Mouse (Mus musculus): ENCODE results near the gene Adam23. TPM values are rescaled to one million over a fixed set of nuclear protein-coding genes. Genes with fewer than 3 reads are reported as not detected.

Gene Adam23
- polyA plus RNA-seq, 1 experiment from 2014 or later = 4.5 TPM

DNA sequence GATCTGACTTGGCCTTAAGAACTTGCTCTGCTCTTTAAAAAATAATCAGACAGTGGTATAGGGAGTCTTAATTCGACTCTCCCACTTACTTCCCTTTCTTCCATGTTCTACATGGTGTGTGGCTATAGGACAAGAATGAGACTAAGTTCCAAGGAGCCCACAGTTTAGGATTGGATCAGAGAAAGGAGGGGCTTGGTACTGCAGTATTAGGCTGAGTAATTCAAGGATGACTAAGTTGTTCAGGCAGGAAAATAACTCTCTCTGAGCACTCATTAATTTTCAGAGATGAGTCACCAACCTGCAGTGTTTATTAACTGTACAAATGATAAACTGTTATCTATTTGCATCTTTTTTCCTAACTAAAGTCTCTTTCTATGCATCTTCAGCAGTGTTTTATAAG, 45.3 kb downstream of the Adam23 start:
- no peak overlapping the region for H3K4me3 ChIP-seq (ENCODE audit: low read depth, low read length)
- no peak overlapping the region for H3K9ac ChIP-seq (replicated peaks)
- ATAC-seq = no peak
- DNase-seq = no peak
- H3K27ac ChIP-seq (ENCODE audit: low read depth) = no peak overlapping the region
- H3K36me3 ChIP-seq (replicated peaks; ENCODE audit: insufficient read depth, low read length) = no peaks in the 10 kb centered on the region
- no peak overlapping the region for H3K4me2 ChIP-seq (ENCODE audit: low read depth, low read length)
- no peaks in the 10 kb centered on the region for H3K9me3 ChIP-seq (ENCODE audit: low read length)
- no peaks in the 10 kb centered on the region for H3K4me1 ChIP-seq (ENCODE audit: insufficient read depth)
- no peaks in the 10 kb centered on the region for H3K27me3 ChIP-seq (ENCODE audit: insufficient read depth, low read length)
- TF ChIP-seq CTCF (IDR thresholded peaks at IDR 0.05; ENCODE audit: low read depth) (no peak), EP300 (IDR thresholded peaks at IDR 0.05; ENCODE audit: low read depth) (no peak)
- 26% methylated on average over 1 of the region's 1 CpGs for WGBS (ENCODE audit: insufficient replicate concordance)

DNA sequence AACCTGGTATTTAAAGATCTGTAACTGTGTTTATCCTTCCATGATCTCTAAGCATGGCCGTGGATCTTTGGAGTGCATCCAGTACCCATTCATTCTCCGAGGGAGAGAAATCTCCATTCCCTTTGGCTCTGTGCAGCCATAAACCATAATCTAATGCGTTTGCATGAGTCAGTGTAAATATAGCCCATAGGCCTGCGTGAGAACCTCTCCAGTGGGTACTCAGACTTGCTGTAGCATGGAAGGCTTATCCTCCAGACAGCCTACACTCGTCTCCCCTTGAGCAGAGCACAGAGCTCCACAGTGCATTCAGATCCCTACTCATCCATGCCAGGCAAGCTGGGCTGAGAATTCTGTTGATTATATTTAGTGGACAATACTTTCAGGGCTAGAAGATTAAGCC, 47.6 kb downstream of the Adam23 start:
- no peak for TF ChIP-seq CTCF (IDR thresholded peaks at IDR 0.05; ENCODE audit: low read depth)
- no peak for TF ChIP-seq EP300 (IDR thresholded peaks at IDR 0.05; ENCODE audit: low read depth)
- no peak overlapping the region for H3K4me3 ChIP-seq (ENCODE audit: low read depth, low read length)
- H3K27me3 ChIP-seq (ENCODE audit: insufficient read depth, low read length) = no peaks in the 10 kb centered on the region
- 67% methylated on average over 5 of the region's 5 CpGs for WGBS (ENCODE audit: insufficient replicate concordance)
- no peak overlapping the region for H3K9ac ChIP-seq (replicated peaks)
- DNase-seq (no peak), ATAC-seq (no peak)
- no peaks in the 10 kb centered on the region for H3K36me3 ChIP-seq (replicated peaks; ENCODE audit: insufficient read depth, low read length)
- H3K4me1 ChIP-seq (ENCODE audit: insufficient read depth) = no peaks in the 10 kb centered on the region
- H3K9me3 ChIP-seq (ENCODE audit: low read length) = no peaks in the 10 kb centered on the region
- H3K4me2 ChIP-seq (ENCODE audit: low read depth, low read length) = no peak overlapping the region
- no peak overlapping the region for H3K27ac ChIP-seq (ENCODE audit: low read depth)

DNA sequence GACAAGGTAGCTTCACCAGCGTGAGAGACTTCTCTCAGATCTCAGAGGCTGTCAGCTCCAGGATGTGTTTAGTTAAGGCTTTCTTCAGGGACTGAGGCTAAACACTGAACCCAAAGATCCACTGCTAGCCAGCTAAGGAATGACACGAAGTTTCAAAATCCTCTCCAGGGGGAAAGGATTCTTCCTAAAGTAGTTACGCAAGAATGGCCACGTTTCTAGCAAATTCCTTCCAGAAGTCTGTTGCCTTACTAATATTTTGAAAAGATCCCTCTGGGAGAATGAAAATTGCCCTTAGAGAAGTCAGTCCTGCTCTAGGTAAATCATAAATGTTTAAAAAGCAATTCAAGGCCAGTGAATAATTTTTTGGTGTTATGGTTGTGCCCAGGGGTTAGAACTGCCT, 61.7 kb downstream of the Adam23 start:
- no peaks in the 10 kb centered on the region for H3K9me3 ChIP-seq (ENCODE audit: low read length)
- no peak for TF ChIP-seq EP300 (IDR thresholded peaks at IDR 0.05; ENCODE audit: low read depth)
- no peak for TF ChIP-seq CTCF (IDR thresholded peaks at IDR 0.05; ENCODE audit: low read depth)
- no peak overlapping the region for H3K9ac ChIP-seq (replicated peaks)
- no peaks in the 10 kb centered on the region for H3K27me3 ChIP-seq (ENCODE audit: insufficient read depth, low read length)
- H3K4me2 ChIP-seq (ENCODE audit: low read depth, low read length) = no peak overlapping the region
- no peak for DNase-seq
- H3K4me1 ChIP-seq (ENCODE audit: insufficient read depth) = no peaks in the 10 kb centered on the region
- H3K36me3 ChIP-seq (replicated peaks; ENCODE audit: insufficient read depth, low read length) = no peaks in the 10 kb centered on the region
- H3K27ac ChIP-seq (ENCODE audit: low read depth) = no peak overlapping the region
- no peak for ATAC-seq
- WGBS (ENCODE audit: insufficient replicate concordance) = 68% methylated on average over 4 of the region's 4 CpGs
- H3K4me3 ChIP-seq (ENCODE audit: low read depth, low read length) = no peak overlapping the region

DNA sequence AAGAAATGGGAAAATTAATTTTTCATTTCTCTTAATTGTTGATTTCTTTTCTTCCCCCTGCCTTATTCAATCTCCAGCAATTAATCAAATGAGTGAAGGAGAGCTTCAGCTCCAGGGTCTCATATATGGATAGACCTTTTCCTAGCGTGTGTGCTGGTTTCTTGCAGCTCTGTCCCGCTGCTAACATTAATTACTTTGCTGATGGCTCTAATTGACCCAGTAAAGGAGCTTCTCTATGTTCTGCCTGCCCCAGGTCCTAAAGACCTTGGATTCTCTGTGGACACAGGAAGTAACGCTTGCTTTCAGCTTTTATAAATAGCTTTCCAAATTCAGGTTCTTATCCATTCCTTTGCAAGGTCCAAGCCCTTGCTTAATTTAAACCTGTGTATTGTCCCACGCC, 63.1 kb downstream of the Adam23 start:
- no peaks in the 10 kb centered on the region for H3K36me3 ChIP-seq (replicated peaks; ENCODE audit: insufficient read depth, low read length)
- DNase-seq (no peak), ATAC-seq (no peak)
- H3K9me3 ChIP-seq (ENCODE audit: low read length) = no peaks in the 10 kb centered on the region
- no peak overlapping the region for H3K4me3 ChIP-seq (ENCODE audit: low read depth, low read length)
- TF ChIP-seq EP300 (IDR thresholded peaks at IDR 0.05; ENCODE audit: low read depth) = no peak
- TF ChIP-seq CTCF (IDR thresholded peaks at IDR 0.05; ENCODE audit: low read depth) = no peak
- no peaks in the 10 kb centered on the region for H3K4me1 ChIP-seq (ENCODE audit: insufficient read depth)
- 63% methylated on average over 4 of the region's 4 CpGs for WGBS (ENCODE audit: insufficient replicate concordance)
- H3K9ac ChIP-seq (replicated peaks) = no peak overlapping the region
- H3K4me2 ChIP-seq (ENCODE audit: low read depth, low read length) = no peak overlapping the region
- no peaks in the 10 kb centered on the region for H3K27me3 ChIP-seq (ENCODE audit: insufficient read depth, low read length)
- H3K27ac ChIP-seq (ENCODE audit: low read depth) = no peak overlapping the region

DNA sequence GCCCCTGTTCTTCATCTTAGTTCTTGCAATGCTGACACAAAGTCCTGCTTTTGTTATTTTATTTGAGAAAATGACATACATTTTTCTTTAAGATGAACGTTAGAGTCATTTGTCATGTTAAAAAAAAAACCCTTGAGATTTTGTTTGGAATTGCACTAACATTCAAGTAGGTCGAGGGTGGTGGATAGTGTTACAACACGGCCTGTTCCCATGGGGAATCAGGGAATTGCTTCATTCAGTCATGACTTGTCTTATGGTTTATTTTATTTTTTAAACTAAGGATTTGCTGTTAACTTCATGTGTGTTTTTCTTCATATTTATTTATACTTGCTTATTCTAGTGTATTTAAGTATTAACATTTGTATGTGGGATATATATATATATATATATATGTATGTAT, 65.7 kb downstream of the Adam23 start:
- no peak for TF ChIP-seq CTCF (IDR thresholded peaks at IDR 0.05; ENCODE audit: low read depth)
- no peak for TF ChIP-seq EP300 (IDR thresholded peaks at IDR 0.05; ENCODE audit: low read depth)
- no peaks in the 10 kb centered on the region for H3K4me1 ChIP-seq (ENCODE audit: insufficient read depth)
- 64% methylated on average over 3 of the region's 3 CpGs for WGBS (ENCODE audit: insufficient replicate concordance)
- H3K9ac ChIP-seq (replicated peaks) = no peak overlapping the region
- DNase-seq = no peak
- H3K4me3 ChIP-seq (ENCODE audit: low read depth, low read length) = no peak overlapping the region
- H3K4me2 ChIP-seq (ENCODE audit: low read depth, low read length) = no peak overlapping the region
- no peak overlapping the region for H3K27ac ChIP-seq (ENCODE audit: low read depth)
- H3K36me3 ChIP-seq (replicated peaks; ENCODE audit: insufficient read depth, low read length) = no peaks in the 10 kb centered on the region
- H3K9me3 ChIP-seq (ENCODE audit: low read length) = no peaks in the 10 kb centered on the region
- ATAC-seq = no peak
- H3K27me3 ChIP-seq (ENCODE audit: insufficient read depth, low read length) = no peaks in the 10 kb centered on the region

DNA sequence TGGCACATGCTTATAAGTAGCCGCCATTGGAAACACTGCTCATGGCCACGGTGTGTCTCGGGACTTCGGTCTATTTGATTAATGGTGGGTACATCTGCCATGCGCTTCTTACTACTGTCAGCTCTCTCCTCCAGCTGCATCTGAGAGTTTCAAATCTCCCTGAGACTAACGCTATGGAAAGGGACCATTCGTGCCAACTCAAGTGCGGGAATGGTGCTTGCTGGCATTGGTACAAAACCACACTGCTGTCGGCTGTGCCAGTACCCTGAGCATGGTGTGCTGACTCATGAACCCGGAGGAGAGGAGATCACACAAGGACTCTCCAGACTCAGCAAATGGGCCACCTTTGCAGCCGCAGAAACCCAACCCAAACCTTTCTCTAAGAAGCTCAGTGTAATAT, 72.1 kb downstream of the Adam23 start:
- Histone ChIP-seq H3K36me3 (replicated peaks; ENCODE audit: insufficient read depth, low read length) (no peaks in the 10 kb centered on the region), H3K9me3 (ENCODE audit: low read length) (no peaks in the 10 kb centered on the region), H3K4me3 (ENCODE audit: low read depth, low read length) (no peak overlapping the region), H3K27me3 (ENCODE audit: insufficient read depth, low read length) (no peaks in the 10 kb centered on the region), H3K4me2 (ENCODE audit: low read depth, low read length) (no peak overlapping the region), H3K27ac (ENCODE audit: low read depth) (no peak overlapping the region), H3K9ac (replicated peaks) (no peak overlapping the region), H3K4me1 (ENCODE audit: insufficient read depth) (no peaks in the 10 kb centered on the region)
- no peak for TF ChIP-seq CTCF (IDR thresholded peaks at IDR 0.05; ENCODE audit: low read depth)
- no peak for TF ChIP-seq EP300 (IDR thresholded peaks at IDR 0.05; ENCODE audit: low read depth)
- 86% methylated on average over 11 of the region's 11 CpGs for WGBS (ENCODE audit: insufficient replicate concordance)
- ATAC-seq = no peak
- DNase-seq = no peak

DNA sequence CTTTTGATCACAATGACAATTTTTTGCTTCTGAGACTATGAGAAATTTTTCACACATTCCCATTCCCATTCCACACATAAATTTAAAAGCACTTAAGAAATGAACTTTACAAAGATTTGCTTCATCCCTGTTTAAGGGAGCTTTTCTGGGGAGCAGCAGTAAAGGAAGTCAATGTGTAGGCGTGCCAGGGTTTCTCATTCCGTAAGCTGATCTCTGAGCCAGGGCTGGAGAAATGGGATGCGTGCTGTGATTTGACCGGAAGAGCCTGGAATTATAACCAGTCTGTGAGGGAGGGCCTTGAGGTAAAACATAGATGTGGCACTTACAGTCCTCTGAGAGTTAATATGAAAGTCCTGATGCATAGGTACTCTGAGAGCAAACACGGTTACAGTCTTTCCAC, 73.1 kb downstream of the Adam23 start:
- Histone ChIP-seq H3K4me3 (ENCODE audit: low read depth, low read length) (no peak overlapping the region), H3K27ac (ENCODE audit: low read depth) (no peak overlapping the region), H3K9me3 (ENCODE audit: low read length) (no peaks in the 10 kb centered on the region), H3K4me1 (ENCODE audit: insufficient read depth) (no peaks in the 10 kb centered on the region), H3K27me3 (ENCODE audit: insufficient read depth, low read length) (no peaks in the 10 kb centered on the region), H3K36me3 (replicated peaks; ENCODE audit: insufficient read depth, low read length) (no peaks in the 10 kb centered on the region), H3K4me2 (ENCODE audit: low read depth, low read length) (no peak overlapping the region), H3K9ac (replicated peaks) (no peak overlapping the region)
- ATAC-seq (no peak), DNase-seq (no peak)
- 71% methylated on average over 5 of the region's 5 CpGs for WGBS (ENCODE audit: insufficient replicate concordance)
- TF ChIP-seq CTCF (IDR thresholded peaks at IDR 0.05; ENCODE audit: low read depth) = no peak
- TF ChIP-seq EP300 (IDR thresholded peaks at IDR 0.05; ENCODE audit: low read depth) = no peak
